Mouse (Mus musculus) gastrocnemius, postnatal 36 days (tissue): Measurements from ENCODE around the gene Ube2s. TPM values are rescaled to one million over a fixed set of nuclear protein-coding genes. Genes with fewer than 3 reads are reported as not detected.

ENCODE experiments used
- total RNA-seq, 2 experiments: library from RNA; stranded (reverse); gene quantifications; 2 replicates each; pipeline ENCODE4 v1.2.3; 2021

Gene Ube2s
- total RNA-seq, 2 experiments from 2014 or later: 70.3 to 83.7 TPM

Other genes starting within 250 kb of the Ube2s start
- not detected for gene Ptprh, start 208.5 kb downstream of the Ube2s start, total RNA-seq
- gene Tmem86b, start 181.2 kb downstream of the Ube2s start, total RNA-seq: 1 to 10 TPM; 2.5 to 3.2 TPM
- gene Ppp6r1, start 153.6 kb downstream of the Ube2s start, total RNA-seq: 10 to 100 TPM; 40.2 to 42.4 TPM
- gene Hspbp1, start 127.5 kb downstream of the Ube2s start, total RNA-seq: 10 to 100 TPM; 22.4 to 24.9 TPM
- gene Brsk1, start 122.0 kb downstream of the Ube2s start, total RNA-seq: 1 to 10 TPM in 1 of 2 experiments, under 1 TPM in 1; 0.54 to 1.6 TPM
- gene Tmem150b, start 87.3 kb downstream of the Ube2s start, total RNA-seq: not detected
- gene Kmt5c, start 72.5 kb downstream of the Ube2s start, total RNA-seq: 10 to 100 TPM in 1 of 2 experiments, 1 to 10 TPM in 1; 9.7 to 10.5 TPM
- gene Cox6b2, start 59.5 kb downstream of the Ube2s start, total RNA-seq: 1 to 10 TPM; 1.4 to 1.9 TPM
- not detected for gene Fam71e2, start 41.3 kb downstream of the Ube2s start, total RNA-seq
- not detected for gene Il11, start 29.7 kb downstream of the Ube2s start, total RNA-seq
- gene Tmem190, start 29.7 kb downstream of the Ube2s start, total RNA-seq: not detected
- gene Tmem238, start 22.9 kb downstream of the Ube2s start, total RNA-seq: 1 to 10 TPM; 7.9 to 9.5 TPM
- gene Rpl28, start 19.7 kb downstream of the Ube2s start, total RNA-seq: 100 to 1,000 TPM; 431 to 514 TPM
- not detected for gene Shisa7, start 32.1 kb upstream of the Ube2s start, total RNA-seq
- gene Isoc2b, start 57.7 kb upstream of the Ube2s start, total RNA-seq: 1 to 10 TPM; 3.6 to 3.8 TPM
- 10 to 100 TPM; 21.0 to 28.3 TPM for gene Isoc2a, start 64.6 kb upstream of the Ube2s start, total RNA-seq
- gene Gm36210, start 93.9 kb upstream of the Ube2s start, total RNA-seq: under 1 TPM; 0.20 TPM
- 1 to 10 TPM; 8.9 TPM for gene Zfp628, start 102.6 kb upstream of the Ube2s start, total RNA-seq
- gene Nat14, start 109.4 kb upstream of the Ube2s start, total RNA-seq: 1 to 10 TPM; 2.5 to 3.2 TPM
- 10 to 100 TPM in 1 of 2 experiments, 1 to 10 TPM in 1; 8.8 to 11.1 TPM for gene Ssc5d, start 113.2 kb upstream of the Ube2s start, total RNA-seq
- gene Sbk2, start 151.8 kb upstream of the Ube2s start, total RNA-seq: 10 to 100 TPM; 30.5 to 35.8 TPM
- gene Sbk3, start 158.6 kb upstream of the Ube2s start, total RNA-seq: 1 to 10 TPM; 1.6 to 1.7 TPM
- 1 to 10 TPM; 7.8 to 9.5 TPM for gene Zfp579, start 183.6 kb upstream of the Ube2s start, total RNA-seq
- 1 to 10 TPM; 6.9 TPM for gene Zfp524, start 201.8 kb upstream of the Ube2s start, total RNA-seq
- gene Fiz1, start 202.1 kb upstream of the Ube2s start, total RNA-seq: 10 to 100 TPM; 20.7 to 22.7 TPM
- not detected for gene Gm44973, start 202.9 kb upstream of the Ube2s start, total RNA-seq
- gene Zfp865, start 207.8 kb upstream of the Ube2s start, total RNA-seq: 10 to 100 TPM; 11.0 to 13.0 TPM
- gene Ccdc106, start 208.0 kb upstream of the Ube2s start, total RNA-seq: under 1 TPM in 1 of 2 experiments, not detected in 1; 0.20 TPM
- gene 4632433K11Rik, start 221.5 kb upstream of the Ube2s start, total RNA-seq: under 1 TPM in 1 of 2 experiments, not detected in 1; 0.42 TPM
- 1 to 10 TPM; 2.2 to 3.9 TPM for gene Zfp784, start 225.9 kb upstream of the Ube2s start, total RNA-seq
- 1 to 10 TPM; 2.9 to 3.3 TPM for gene Zfp580, start 238.9 kb upstream of the Ube2s start, total RNA-seq
- 10 to 100 TPM; 38.0 to 48.3 TPM for gene U2af2, start 249.6 kb upstream of the Ube2s start, total RNA-seq